Comparison of ENCODE assay signal across 8 mouse cellular contexts in the genomic region with DNA sequence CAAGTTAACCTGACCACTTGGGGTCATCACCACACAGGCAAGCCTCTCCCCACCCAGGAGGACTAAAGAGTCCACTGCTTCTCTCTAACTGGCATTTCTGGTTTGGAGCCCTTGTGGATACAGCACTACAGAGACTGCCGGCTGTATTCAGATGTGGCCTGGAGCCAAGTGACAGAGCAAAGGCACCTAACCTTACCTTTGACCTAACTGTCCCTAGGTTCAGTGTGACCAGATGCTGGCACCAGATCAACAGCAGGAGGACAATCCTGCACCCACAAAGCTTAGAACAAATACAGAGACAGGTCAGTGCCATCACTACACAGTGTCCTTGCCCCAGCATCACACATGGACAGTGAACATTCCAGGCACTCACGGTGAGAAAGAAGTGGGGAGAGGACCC. TPM values are rescaled to one million over a fixed set of nuclear protein-coding genes. Genes with fewer than 3 reads are reported as not detected.
A peak's percentile ranks its signal among the peaks of the same experiment; 100 is the strongest.
DNase-seq lines count a peak whose midpoint lies in the region; ATAC-seq and TF ChIP-seq lines count a peak whose summit lies in the region.

No protein-coding gene starts in this region.

- H3K4me1 ChIP-seq in heart, embryonic 13.5 days, result peaks cover 45% of the 10 kb centered on the region
- peaks cover 32% of the 10 kb centered on the region for H3K4me1 ChIP-seq in embryonic facial prominence, embryonic 10.5 days
- peaks cover 18% of the 10 kb centered on the region for H3K4me1 ChIP-seq in intestine, postnatal 0 days (replicated peaks; ENCODE audit: control insufficient read depth, insufficient read depth, low read length)
- H3K4me1 ChIP-seq in liver, embryonic 13.5 days (replicated peaks), result peaks cover 43% of the 10 kb centered on the region

- no peak for TF ChIP-seq CTCF in intestine, postnatal 0 days (IDR thresholded peaks at IDR 0.05; ENCODE audit: low read depth)

- peak overlapping the region; percentile 81 for H3K4me2 ChIP-seq in heart, embryonic 13.5 days
- peak overlapping the region; percentile 96 for H3K4me2 ChIP-seq in intestine, postnatal 0 days (replicated peaks; ENCODE audit: low read depth)
- H3K4me2 ChIP-seq in liver, embryonic 13.5 days, result peak overlapping the region; percentile 98

- ATAC-seq in heart, embryonic 13.5 days (ENCODE audit: extremely low read depth, insufficient number of reproducible peaks, low FRiP score, low TSS enrichment), result no peak
- ATAC-seq in intestine, postnatal 0 days, result no peak
- ATAC-seq in liver, embryonic 13.5 days (ENCODE audit: low read depth), result no peak

- no peak for DNase-seq in heart, adult 11 months
- DNase-seq in embryonic facial prominence, embryonic 10.5 days (ENCODE audit: low spot score), result no peak
- no peak for DNase-seq in liver, embryonic 13.5 days
- DNase-seq in frontal cortex, postnatal 14 days (ENCODE audit: low spot score in 2 of 2), result no peak
- DNase-seq in right cerebral cortex, postnatal 4 days, result no peak
- no peak for DNase-seq in left cerebral cortex, adult 18-20 months (ENCODE audit: low spot score in 2 of 2)

- H3K36me3 ChIP-seq in heart, embryonic 13.5 days, result peaks cover 33% of the 10 kb centered on the region
- H3K36me3 ChIP-seq in embryonic facial prominence, embryonic 10.5 days (replicated peaks), result peaks cover 31% of the 10 kb centered on the region
- H3K36me3 ChIP-seq in intestine, postnatal 0 days (ENCODE audit: control insufficient read depth, insufficient read depth), result peaks cover 17% of the 10 kb centered on the region
- peaks cover 23% of the 10 kb centered on the region for H3K36me3 ChIP-seq in liver, embryonic 13.5 days

- peak overlapping the region; percentile 97 for H3K9ac ChIP-seq in heart, embryonic 13.5 days
- no peak overlapping the region for H3K9ac ChIP-seq in intestine, postnatal 0 days (ENCODE audit: low read depth, low read length)
- H3K9ac ChIP-seq in liver, embryonic 13.5 days, result 0 out of 2 replicates have a peak overlapping the region, but pooled peaks have one; percentile 17

- 0 out of 2 replicates have a peak, but pooled peaks cover 3% of the 10 kb centered on the region for H3K27me3 ChIP-seq in heart, embryonic 13.5 days (replicated peaks)
- H3K27me3 ChIP-seq in embryonic facial prominence, embryonic 10.5 days (replicated peaks; ENCODE audit: low read depth, poor library complexity, severe bottlenecking), result no peaks in the 10 kb centered on the region
- 0 out of 2 replicates have a peak, but pooled peaks cover under 1% of the 10 kb centered on the region for H3K27me3 ChIP-seq in intestine, postnatal 0 days (replicated peaks; ENCODE audit: control insufficient read depth, insufficient read depth, low read length)
- H3K27me3 ChIP-seq in liver, embryonic 13.5 days, result 0 out of 2 replicates have a peak, but pooled peaks cover 8% of the 10 kb centered on the region

- H3K27ac ChIP-seq in heart, embryonic 13.5 days (replicated peaks), result no peak overlapping the region
- no peak overlapping the region for H3K27ac ChIP-seq in embryonic facial prominence, embryonic 10.5 days (replicated peaks)
- H3K27ac ChIP-seq in intestine, postnatal 0 days (ENCODE audit: low read depth, low read length), result no peak overlapping the region
- H3K27ac ChIP-seq in liver, embryonic 13.5 days, result no peak overlapping the region

- no peaks in the 10 kb centered on the region for H3K9me3 ChIP-seq in heart, embryonic 13.5 days
- no peaks in the 10 kb centered on the region for H3K9me3 ChIP-seq in embryonic facial prominence, embryonic 10.5 days
- H3K9me3 ChIP-seq in intestine, postnatal 0 days (ENCODE audit: control insufficient read depth), result no peaks in the 10 kb centered on the region
- H3K9me3 ChIP-seq in liver, embryonic 13.5 days (replicated peaks), result no peaks in the 10 kb centered on the region

- 46% methylated on average over 2 of the region's 2 CpGs for WGBS in heart, embryonic 13.5 days
- 80% methylated on average over 2 of the region's 2 CpGs for WGBS in embryonic facial prominence, embryonic 10.5 days
- WGBS in intestine, postnatal 0 days, result 52% methylated on average over 2 of the region's 2 CpGs
- WGBS in liver, embryonic 13.5 days (ENCODE audit: insufficient replicate concordance), result 67% methylated on average over 2 of the region's 2 CpGs

- H3K4me3 ChIP-seq in heart, embryonic 13.5 days, result peak overlapping the region; percentile 98
- H3K4me3 ChIP-seq in embryonic facial prominence, embryonic 10.5 days, result peak overlapping the region; percentile 92; the same call in 1 of the 2 replicates
- H3K4me3 ChIP-seq in intestine, postnatal 0 days (ENCODE audit: low read depth, low read length), result no peak overlapping the region
- 0 out of 2 replicates have a peak overlapping the region, but pooled peaks have one; percentile 76 for H3K4me3 ChIP-seq in liver, embryonic 13.5 days (replicated peaks)

RNA-seq across cellular contexts. Expression of a gene that starts 2.5 kb away (rescaled TPM):
- 200 and 206 TPM in 2 replicates for polyA plus RNA-seq in heart, embryonic 13.5 days (2015; fragmentation: Nextera tagmentation; extraction: Ambion mirVana)
- polyA plus RNA-seq in embryonic facial prominence, embryonic 10.5 days (2016; fragmentation: Nextera tagmentation; extraction: Ambion mirVana), result 154 and 168 TPM in 2 replicates
- polyA plus RNA-seq in intestine, postnatal 0 days (2015; fragmentation: Nextera tagmentation; extraction: Ambion mirVana), result 96.2 and 106 TPM in 2 replicates
- polyA plus RNA-seq in liver, embryonic 13.5 days (2015; fragmentation: Nextera tagmentation; extraction: Ambion mirVana), result 69.2 and 75.5 TPM in 2 replicates
- total RNA-seq in left cerebral cortex, adult 18-20 months (2021), result 10 to 100 TPM; 52.1 to 53.1 TPM
